Mouse (Mus musculus) thymus, adult 18-20 months (tissue): ENCODE data around the gene Lrch4.
"Not testable (repeated sequence)": the region's sequence is repeated elsewhere in the genome, so short reads cannot be mapped to it uniquely, and the experiment has no call there.

Experiments
- DNase-seq, 2 experiments: peaks; one replicate each; pipeline ENCODE4 v3.0.0; 2022; ENCODE audit warnings: mixed read lengths in 2 of 2

Lrch4 gene

GRCm38 (mm10) chr5:137613550-137613949, 15.4 kb upstream of the Lrch4 start, which contains the start of gene Pcolce:
TSS of gene Pcolce (minus strand) at chr5:137613784.
- DNase-seq = no peak

GRCm38 (mm10) chr5:137614921-137615320, 14.0 kb upstream of the Lrch4 start:
- not testable (repeated sequence) for DNase-seq

DNA sequence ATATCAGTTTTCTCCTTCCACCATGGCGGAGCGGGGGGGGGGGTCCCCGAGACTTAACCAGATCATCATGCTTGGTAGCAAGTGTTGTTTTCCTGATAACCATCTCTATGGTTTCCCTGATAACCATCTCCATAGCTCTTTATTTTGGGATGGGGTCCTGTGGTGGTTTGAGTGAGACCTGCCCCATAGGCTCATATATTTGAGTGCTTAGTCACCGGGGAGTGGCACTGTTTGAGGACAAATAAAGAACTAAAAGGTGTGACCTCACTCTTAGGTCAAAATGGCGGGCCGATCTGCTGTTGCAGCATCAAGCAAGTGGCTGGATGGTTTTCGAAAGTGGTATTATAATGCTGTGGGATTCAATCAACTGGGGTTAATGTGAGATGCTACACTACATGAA, 13.6 kb upstream of the Lrch4 start:
- no peak for DNase-seq

GRCm38 (mm10) chr5:137623937-137624530, 4.9 kb upstream of the Lrch4 start:
- no peak for DNase-seq

DNA sequence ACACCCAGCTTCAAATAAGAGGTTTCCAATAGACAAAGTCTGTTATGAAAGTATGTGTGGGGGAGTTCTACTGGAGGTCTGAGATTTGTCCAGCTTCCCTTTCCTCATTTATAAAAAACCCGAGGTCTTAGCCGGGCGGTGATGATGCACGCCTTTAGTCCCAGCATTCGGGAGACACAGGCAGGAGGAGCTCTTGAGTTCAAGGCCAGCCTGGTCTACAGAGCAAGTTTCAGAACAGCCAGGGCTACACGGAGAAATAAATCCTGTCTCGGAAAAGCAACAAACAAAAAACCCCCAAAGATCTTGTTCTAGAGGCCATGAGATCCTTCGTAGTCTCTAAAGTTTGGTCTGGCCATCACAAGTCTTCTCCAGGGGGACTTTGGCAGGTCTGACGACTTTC, 930 bp upstream of the Lrch4 start:
- no peak for DNase-seq

DNA sequence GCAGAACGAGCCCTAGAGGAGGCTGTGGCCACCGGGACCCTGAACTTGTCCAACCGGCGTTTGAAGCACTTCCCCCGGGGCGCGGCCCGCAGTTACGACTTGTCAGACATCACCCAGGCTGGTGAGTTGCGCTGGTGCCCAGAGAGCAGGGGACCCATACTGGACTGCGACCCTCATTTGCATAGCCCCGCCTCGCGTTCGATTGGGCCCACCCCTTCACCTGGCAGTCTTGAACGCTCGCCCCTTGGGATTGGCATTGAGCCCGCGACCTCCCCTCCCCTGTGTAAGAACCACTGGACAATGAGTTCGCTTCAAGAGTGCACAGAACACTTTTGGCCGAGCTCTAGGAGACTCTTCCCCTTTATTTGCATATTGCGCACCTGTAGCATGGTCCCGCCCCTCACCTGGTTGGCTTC, 393 bp downstream of the Lrch4 start:
- no peak for DNase-seq

DNA sequence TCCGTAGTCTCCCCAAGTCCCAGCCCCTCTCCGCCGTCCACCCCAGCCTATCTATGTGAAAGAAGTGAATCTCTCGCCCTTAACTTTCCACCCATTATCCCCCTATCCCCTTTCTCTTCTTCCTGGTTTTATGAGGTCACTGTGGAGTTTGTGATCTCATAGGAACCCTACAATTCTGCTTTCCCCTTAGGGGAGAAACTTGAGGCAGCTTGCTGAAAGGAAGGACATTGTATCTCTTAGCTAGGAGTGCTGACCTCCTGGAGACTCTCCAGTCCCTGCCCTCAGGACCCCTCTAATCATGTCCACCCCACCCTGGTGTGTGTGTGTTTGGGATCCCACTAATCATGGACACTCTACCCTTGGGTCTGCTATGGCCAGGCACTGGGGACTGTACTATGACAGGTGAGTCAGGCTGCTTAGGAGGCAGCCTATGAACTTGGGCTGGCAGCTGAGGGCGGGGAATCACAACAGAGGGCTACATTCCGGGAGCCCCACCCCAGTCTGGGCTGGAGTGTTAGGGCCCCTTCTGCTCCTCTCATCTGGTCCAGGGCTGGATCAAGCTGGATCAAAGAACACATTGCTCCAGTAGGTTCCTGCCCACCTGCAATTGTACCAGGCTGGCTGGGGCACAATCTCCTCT, 1.1 kb downstream of the Lrch4 start:
- peak in 1 of 2 experiments; percentile 64 for DNase-seq

DNA sequence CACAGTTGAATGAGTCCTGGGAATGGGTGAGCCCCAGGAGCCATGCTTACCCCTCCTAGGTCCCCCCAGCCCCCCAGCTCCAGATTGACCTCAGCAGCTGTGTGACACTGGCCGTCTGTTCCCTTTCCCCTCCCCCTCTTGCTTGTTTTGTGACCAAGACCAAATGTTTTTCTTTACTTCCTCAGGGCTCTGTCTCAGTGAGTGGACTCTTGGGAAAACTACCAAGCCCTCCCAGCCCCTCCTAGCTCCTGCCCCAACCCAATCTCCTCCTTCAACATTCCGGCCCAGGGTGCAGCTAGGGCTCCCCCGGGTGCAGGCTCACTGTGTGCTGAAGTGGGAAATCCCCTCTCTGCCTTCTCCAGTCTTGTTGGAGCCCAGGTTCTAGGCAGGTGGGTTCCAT, 1.7 kb downstream of the Lrch4 start:
- DNase-seq = peak in 1 of 2 experiments; percentile 46

DNA sequence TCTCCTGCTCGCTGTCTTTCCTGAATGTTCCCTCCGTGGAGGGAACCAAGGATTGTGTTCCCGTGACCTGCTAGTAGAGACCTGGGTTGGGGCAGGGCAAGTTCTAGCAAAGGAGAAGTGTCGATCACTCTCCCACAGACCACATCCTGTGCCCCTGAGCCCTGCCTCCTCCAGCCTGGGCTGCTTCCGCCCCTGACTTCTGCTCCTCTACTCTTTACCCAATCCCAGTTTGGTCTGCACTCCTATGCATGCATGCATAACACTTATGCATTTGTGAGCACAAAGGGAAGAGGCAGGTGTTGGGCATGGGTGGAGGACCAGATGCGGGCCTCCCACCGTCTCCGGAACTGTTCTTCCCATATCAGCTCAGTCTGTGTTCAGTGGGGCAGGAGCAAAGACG, 2.2 kb downstream of the Lrch4 start:
- DNase-seq = peak; percentile 85 to 91

GRCm38 (mm10) chr5:137631591-137631990, 2.7 kb downstream of the Lrch4 start:
- no peak for DNase-seq

DNA sequence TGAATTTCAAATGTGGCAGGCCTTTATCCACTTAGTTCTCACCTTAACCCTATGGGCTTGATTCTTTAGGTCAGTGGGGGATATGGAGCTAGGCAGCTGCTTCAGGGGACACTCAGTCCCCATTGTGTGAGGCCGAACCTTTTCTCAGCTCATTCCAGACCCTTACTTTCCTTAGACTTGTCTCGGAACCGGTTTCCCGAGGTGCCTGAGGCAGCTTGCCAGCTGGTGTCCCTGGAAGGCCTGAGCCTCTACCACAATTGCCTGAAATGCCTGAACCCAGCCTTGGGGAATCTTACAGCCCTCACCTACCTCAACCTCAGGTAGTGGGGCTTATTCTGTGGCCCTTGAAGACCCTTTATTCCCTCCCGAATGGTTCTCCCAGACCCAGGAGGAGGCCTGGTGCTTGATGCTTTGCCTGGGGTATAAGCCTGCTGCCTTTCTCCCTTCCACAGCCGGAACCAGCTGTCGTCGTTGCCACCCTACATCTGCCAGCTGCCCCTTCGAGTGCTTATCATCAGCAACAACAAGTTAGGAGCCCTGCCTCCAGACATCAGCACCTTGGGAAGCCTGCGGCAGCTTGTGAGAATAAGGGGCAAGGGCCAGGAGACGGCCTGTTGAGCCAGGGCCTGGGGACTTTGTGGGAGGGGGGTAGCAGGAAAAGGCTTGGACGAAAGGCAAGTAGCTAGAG, 4.6 kb downstream of the Lrch4 start:
- no peak for DNase-seq

GRCm38 (mm10) chr5:137639472-137639871, 10.6 kb downstream of the Lrch4 start:
- DNase-seq = no peak

- DNase-seq = no peak
These were observed 12.1 kb downstream of the Lrch4 start, which contains the start of gene Sap25 for GRCm38 (mm10) chr5:137641054-137641453. TSS of gene Sap25 (plus strand) at chr5:137641334.

DNA sequence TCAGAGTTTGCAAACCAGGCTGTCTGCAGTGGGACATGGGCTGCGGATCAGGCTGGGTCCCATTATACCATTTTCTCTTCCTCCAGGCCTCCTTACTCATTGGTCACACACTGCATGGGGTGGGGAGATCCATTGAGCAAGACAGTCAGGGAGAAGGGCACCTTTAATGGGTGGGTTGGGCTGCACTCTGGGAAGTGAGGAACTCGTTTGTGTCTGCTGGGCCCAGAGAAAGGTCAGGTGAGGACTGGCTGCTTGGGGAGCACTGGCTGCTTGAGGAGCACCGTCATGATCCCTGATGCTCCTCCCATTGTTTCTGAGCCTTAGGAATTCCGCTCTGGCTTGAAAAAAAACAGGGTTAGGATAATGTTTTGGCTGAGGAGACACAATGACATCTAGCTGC, 14.0 kb downstream of the Lrch4 start:
- DNase-seq = no peak

DNA sequence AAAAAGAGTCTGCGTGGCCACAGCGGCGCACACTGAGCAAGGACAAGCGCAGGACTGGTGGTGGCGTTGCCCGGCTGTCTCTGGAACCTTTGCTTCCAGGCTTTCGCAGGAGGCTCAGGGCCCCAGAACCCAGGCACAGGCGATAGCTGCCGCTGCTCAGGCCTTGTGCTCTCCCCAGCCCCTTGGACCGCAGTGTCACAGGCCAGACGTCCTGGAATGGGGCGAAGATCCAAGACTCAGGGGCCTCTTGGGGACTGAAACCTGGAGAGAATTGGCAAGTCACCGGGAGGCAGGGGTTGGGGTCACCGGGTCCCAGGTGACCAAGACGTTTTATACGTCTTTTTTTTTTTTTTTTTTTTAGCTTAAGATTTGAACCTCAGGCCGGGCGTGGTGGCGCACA, 15.6 kb downstream of the Lrch4 start:
- no peak for DNase-seq

DNA sequence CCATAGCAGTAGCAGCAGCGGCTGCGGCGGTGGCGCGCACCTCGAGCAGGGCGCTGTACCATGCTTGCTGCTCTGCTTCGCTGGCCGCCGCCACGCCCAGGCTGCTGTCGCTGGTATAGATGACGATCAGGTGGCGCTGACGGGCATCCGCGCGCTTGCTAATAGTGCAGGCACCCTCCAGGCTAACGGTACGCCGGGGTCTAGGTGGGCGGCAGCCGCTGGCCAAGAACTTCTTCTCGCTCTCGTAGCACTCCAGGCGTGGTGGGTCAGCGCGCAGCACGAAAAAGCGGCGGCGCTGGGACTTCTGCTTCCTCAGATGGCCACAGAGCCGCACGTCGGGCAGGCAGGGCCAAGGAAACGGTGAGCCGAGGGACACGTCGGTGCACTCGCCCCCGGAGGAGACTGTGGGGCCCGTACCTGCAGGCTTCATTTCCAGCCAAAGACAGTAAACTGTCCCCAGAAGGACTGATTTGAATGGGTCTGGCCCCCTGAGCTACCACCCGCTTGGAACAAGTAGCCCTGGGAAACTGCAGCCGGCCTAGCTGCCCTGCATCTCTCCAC, 16.2 kb downstream of the Lrch4 start:
- no peak for DNase-seq

DNA sequence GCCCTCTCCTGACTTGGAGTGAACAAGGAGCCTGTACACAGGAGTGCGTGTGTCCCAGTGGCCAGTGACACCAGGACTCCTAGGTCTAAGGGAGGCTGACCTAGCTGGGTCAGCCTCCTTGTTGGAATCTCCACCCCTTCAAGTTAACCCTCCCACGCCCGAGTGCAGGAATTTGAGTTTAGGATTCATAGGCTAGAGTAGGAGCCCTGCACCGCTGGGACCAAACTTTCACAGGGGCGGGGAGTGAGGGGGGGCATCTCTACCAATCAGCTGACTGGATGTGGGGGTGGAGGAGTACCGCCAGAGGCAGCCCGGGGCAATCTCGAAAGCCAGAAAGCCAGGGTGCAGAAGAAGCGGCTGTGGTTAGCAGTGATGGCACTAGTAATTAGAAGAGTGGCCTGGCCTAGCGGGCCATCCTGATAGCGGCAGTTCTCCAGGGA, 16.8 kb downstream of the Lrch4 start, which contains the start of gene Irs3:
Irs3 (minus strand) TSS at position 63 of the 440 bp plus-strand sequence.
- DNase-seq = no peak

DNA sequence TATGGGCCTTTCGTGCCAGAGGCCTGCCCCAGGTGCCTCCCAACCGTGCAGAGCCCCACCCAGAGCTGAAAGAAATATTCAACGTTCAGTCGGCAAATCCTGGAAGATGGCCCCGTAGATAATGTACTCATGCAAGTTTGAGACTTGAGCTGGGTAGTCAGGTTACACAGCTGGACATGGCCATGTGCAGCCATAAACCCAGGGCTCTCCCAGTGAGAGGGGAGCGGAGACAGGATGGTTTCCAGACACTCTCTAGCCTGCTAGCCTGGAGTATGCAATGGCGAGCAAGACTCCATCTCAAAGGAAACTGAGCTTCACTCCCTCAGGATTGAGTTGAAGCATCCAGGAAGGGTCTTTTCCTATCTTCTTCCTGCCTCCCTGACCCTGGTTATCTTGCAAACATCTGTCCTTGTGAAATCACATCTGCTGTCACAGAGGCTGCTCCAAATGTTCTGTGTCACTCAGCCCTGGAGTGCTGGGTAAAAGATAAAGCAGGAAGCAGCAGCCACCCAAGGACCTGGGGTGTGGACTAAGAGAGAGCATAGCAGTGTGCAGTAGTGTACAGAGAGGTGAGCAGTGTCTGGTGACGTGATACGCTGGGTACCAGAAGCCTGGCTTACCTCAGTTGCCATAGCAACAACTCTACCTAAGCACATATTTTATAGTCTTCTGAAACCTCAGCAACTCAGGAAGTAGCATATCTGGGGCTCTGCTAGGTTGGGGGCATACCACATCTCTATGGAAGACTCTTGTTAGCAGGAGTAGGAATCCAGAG, 19.1 kb downstream of the Lrch4 start:
- DNase-seq = no peak

- DNase-seq = no peak
These were observed 20.3 kb downstream of the Lrch4 start for GRCm38 (mm10) chr5:137649251-137649650.

DNA sequence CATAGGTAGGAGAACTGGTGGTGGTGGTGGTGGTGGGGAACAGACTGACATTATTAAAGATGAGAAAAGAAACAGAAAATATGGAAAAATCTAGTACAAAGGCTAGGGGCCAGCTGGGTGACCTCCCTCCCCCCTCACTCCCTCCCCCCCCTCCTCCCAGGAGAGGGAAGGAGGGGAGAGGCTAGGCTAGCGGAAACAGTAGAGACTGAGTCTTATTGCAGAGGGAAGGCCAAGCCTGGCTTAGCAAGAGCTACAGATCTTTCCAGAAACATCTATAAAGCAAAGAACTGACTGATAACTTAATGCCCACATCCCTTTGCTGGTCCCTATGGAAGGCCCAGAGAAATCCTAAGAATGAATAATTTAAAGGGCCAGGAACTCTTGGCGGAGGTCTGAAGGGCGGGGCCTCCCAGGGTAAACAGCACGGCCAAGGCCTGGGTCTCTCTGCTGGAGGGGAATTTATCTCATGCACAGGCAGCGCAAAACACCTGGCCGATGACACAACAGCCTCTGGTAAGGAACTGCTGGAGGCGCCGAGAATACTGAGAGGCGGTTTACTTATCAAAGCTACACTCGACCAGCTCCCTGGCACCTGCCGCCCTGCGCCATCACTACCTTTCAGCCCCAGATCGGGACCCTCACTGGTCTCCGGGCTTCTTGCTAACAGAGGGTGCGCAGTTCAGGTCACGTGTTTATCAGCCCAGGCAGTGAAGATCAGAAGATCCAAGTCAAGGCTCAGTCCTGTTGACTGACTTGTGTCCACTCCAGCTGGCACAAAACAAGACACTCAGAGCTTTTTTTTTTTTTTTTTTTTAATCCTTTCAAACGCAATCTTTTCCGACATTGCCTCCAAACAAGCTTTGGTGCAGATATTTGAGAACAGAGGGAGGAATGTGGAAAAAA, 21.0 kb downstream of the Lrch4 start:
- no peak for DNase-seq

- no peak for DNase-seq
These were observed 23.6 kb downstream of the Lrch4 start for GRCm38 (mm10) chr5:137652474-137652873.

DNA sequence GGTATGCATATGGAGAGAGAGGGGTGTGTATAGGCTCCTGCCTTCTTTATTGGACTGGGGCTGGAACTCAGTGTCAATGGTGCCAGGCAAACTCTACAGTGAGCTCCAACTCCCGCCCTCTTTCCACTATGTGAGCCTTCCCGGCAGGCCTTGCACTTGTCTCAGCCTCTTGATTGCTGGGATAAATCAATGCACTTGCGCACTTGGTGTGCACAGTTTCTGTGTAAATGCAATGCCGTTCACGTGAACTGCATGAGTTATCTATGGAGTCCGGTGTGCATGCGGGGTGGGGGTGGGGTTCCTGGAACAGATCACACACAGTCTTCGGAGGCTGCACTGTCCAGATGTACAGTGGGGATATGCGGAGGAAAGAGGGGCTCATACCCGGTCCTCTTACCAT, 24.4 kb downstream of the Lrch4 start:
- no peak for DNase-seq
